Mouse (Mus musculus): ENCODE data around the gene Sfxn5. TPM values are rescaled to one million over a fixed set of nuclear protein-coding genes. Genes with fewer than 3 reads are reported as not detected.
A peak's percentile ranks its signal among the peaks of the same experiment; 100 is the strongest.

Gene Sfxn5
- total RNA-seq, 4 experiments from 2014 or later: 16.2 to 27.2 (median 21.0) TPM

GRCm38 (mm10) chr6:85332351-85332999, 747 bp downstream of the Sfxn5 start:
- DNase-seq: peak; percentile 28

- no peak for DNase-seq
These were observed 1.5 kb downstream of the Sfxn5 start for GRCm38 (mm10) chr6:85331736-85332135.

GRCm38 (mm10) chr6:85331221-85331735, 1.9 kb downstream of the Sfxn5 start:
- no peak for DNase-seq

GRCm38 (mm10) chr6:85329666-85330185, 3.5 kb downstream of the Sfxn5 start:
- DNase-seq: no peak

GRCm38 (mm10) chr6:85326564-85326963, 6.7 kb downstream of the Sfxn5 start:
- no peak for DNase-seq

GRCm38 (mm10) chr6:85325109-85325508, 8.1 kb downstream of the Sfxn5 start:
- no peak for DNase-seq

GRCm38 (mm10) chr6:85320445-85320866, 12.8 kb downstream of the Sfxn5 start:
- no peak for DNase-seq

- DNase-seq: no peak
These were observed 17.0 kb downstream of the Sfxn5 start for GRCm38 (mm10) chr6:85316211-85316610.

- DNase-seq: no peak
These were observed 19.0 kb downstream of the Sfxn5 start for GRCm38 (mm10) chr6:85314064-85314798.

GRCm38 (mm10) chr6:85307894-85308293, 25.3 kb downstream of the Sfxn5 start:
- DNase-seq: no peak

GRCm38 (mm10) chr6:85306375-85306774, 26.8 kb downstream of the Sfxn5 start:
- no peak for DNase-seq

GRCm38 (mm10) chr6:85305826-85306225, 27.4 kb downstream of the Sfxn5 start:
- DNase-seq: no peak

- no peak for DNase-seq
These were observed 28.3 kb downstream of the Sfxn5 start for GRCm38 (mm10) chr6:85304966-85305365.

GRCm38 (mm10) chr6:85302326-85303055, 30.7 kb downstream of the Sfxn5 start:
- DNase-seq: no peak

GRCm38 (mm10) chr6:85295384-85296167, 37.6 kb downstream of the Sfxn5 start:
- DNase-seq: peak; percentile 42

GRCm38 (mm10) chr6:85294004-85294379, 39.2 kb downstream of the Sfxn5 start:
- DNase-seq: no peak

- no peak for DNase-seq
These were observed 39.8 kb downstream of the Sfxn5 start for GRCm38 (mm10) chr6:85293255-85294003.

- no peak for DNase-seq
These were observed 42.1 kb downstream of the Sfxn5 start for GRCm38 (mm10) chr6:85290869-85291824.

- DNase-seq: no peak
These were observed 44.9 kb downstream of the Sfxn5 start for GRCm38 (mm10) chr6:85288193-85288857.

Data from adrenal gland, adult 8-10 months (tissue).